Mouse (Mus musculus) liver, postnatal 0 days (tissue): ENCODE measurements at regions not wholly inside any gene's neighbourhood (a gene's known extent, or its start where the extent isn't known, plus 50 kb on each side); places are given as distances from the start of the nearest gene placed in this dataset.

ENCODE experiments used
- CTCF ChIP-seq: sonication (generic); IDR thresholded peaks from 2 replicates; pipeline ENCODE4 v1.5.1; 2016; ENCODE audit warnings: antibody characterized with exemption, low read depth
- EP300 ChIP-seq: IDR thresholded peaks from 2 replicates; pipeline ENCODE4 v1.6.1; 2016; ENCODE audit warnings: antibody characterized with exemption, low read depth, mild to moderate bottlenecking

DNA sequence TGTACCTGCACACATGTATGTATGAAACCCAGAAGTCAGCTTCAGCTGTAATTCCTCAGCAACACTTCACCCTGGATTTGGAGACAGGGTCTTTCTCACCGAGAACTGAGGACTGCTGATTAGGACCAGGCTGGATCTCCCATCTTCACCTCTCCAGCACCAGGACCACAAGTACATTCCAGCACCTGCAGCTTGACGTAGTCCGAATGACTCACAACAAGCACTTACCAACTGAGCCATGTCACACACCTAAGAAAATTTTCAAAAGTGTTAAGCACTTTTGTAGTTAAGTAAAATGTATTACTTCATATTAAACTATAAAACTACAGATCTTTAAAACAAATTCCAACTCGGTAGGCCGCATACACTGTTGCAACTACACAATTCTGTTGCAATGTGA is 158.1 kb downstream of the Spry2 start:
- no peak for TF ChIP-seq EP300
- no peak for TF ChIP-seq CTCF
